Mouse (Mus musculus) kidney, postnatal 25 days (tissue): ENCODE data around the gene Mrto4.

ENCODE experiments used
- DNase-seq, 2 experiments: peaks; one replicate each; pipeline ENCODE4 v3.0.0; 2021; ENCODE audit warnings: mixed read lengths in 2 of 2

Mrto4 gene

DNA sequence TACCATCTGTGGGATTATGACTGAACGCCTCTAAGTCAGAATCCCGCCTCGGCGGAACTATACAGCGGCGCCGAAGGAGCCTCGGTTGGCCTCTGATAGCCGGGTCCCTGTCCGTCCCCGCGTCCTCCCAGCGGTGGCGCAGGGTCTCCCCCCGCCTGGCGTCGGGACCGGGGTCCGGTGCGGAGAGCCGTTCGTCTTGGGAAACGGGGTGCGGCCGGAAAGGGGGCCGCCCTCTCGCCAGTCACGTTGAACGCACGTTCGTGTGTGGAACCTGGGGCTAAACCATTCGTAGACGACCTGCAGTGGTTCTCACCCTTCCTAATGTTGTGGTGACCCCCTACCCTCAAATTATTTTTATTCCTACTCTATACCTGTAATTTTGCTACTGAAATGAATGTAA lies 14.2 kb downstream of the Mrto4 start:
- no peak for DNase-seq

DNA sequence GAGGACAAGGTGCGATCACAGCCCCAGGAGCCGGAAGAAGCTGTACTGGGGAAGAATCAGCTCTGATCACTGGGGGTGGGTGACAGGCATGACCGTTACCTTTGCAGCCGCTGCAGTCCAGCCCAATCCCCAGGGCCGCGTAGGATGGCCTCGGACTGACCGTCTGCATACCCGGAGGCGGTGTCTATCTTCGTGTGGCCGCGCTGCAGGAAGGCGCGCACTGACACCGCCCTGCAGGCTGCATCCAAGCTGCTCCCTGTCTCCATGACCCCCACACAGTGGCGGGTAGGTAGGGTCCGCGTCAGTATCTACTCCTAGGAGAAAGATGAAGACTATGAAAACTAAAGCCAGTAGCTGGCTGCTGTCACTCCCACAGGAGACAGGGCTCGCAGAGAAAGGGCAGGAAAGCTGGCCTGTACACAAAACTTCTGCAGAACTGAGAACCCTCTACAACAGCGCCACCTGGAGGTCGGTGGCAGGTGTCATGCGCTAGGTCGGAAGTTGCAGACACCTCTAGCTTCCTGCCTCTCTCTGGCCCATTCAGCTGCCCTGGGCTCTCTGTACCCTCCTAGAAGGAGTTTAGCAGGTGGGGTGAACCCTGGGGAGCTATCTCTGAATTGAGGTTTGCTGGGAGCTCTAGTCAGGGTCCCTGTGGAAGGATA lies 15.4 kb downstream of the Mrto4 start:
- DNase-seq = peak; percentile 89

DNA sequence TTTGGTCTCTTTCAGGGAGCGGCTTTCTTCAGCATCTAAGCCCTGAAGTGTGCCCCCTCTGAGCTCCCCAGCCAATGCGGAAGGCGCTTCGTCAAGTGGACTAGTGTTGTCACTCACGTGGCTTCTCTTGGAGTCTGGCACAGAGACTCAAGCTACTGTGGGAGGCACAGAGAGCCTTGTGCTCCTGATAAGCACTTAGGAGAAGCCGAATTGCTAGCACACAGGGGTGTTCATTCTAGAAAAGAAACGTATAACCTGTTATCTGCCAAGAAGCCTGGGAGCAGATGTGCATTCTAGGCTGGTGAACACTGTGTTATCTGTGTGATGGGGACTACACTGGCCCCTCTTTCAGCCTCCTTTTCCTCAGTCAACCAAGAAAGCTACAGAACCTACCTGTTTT lies 16.9 kb downstream of the Mrto4 start:
- DNase-seq = peak in 1 of 2 experiments; percentile 57

DNA sequence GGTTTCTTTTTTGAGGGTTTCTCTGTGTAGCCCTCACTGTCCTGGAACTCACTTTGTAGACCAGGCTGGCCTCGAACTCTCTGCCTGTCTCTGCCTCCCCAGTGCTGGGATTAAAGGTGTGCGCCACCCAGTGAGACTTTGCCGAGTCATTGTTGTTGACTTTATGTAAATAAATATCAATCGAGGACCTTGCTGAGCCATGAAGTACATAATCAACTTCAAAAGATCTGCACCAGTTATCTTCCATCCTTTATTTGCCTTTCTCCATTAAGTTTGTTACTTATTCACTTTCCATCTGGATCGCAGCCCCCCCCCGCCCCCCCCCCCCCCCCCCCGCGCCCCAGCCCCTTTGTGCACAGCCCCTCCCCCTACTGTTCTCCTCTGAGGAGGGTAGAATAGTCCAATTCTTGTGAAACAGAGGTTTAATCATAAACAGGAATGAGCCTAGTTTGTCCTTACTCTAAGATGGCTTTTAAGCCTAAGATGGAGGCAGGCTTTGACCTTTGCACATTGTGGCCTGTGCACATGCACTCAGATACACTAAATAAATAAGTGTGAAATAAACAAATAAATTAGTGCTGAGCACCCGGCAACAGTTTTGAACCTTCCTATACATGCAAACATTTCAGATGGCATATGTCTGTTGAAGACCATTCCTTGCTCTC lies 17.6 kb downstream of the Mrto4 start:
- peak; percentile 34 to 47 for DNase-seq

DNA sequence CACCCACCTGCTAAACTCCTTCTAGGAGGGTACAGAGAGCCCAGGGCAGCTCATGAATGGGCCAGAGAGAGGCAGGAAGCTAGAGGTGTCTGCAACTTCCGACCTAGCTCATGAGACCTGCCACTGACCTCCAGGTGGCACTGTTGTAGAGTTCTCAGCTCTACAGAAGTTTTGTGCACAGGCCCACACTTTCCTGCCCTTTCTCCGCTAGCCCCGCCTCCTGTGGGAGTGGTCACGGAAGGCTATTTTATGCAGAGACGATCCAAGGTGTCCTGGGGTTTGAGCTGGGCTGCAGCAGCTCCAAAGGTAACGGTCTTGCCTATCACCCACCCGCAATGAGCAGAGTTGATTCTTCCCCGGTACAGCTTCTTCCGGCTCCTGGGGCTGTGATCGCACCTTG lies 21.8 kb downstream of the Mrto4 start:
- DNase-seq = peak; percentile 90 to 91

DNA sequence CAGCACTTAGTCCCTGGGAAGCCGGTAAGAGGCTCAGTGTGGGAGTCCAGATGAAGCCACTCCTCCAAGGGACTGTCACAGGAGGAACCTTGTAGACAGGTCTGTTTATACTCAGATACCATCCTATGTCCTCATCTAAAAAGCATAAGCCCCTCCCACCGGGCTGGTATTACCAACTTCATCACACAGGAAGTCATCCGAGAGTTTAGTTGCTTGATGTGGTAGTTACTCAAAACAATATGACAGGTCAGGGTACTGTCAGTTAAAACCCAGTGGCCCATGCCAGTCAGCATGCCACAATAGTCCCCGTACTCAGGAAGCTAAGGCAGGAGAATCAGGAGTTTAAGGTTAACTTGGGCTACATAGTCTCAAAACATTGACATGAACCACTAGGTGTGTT lies 32.6 kb downstream of the Mrto4 start:
- no peak for DNase-seq

DNA sequence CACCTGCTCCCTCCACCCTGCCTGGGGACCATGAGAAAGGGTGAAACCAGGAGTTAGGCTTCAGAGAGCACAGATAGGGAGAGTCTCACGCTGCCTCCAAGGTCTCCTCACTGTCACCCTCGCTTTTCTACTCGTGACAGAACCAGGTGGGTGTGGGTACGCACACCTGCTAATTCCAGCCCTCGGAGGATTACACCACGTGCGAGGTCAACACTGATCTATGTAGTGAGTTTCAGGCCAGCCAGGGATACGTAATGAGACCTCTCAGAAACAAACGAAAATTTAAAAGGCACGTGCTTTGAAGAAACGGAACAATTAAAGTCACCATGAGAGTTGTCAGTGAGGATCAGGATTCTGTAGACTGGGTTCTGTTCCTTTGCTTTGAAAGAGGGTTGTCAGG lies 33.9 kb downstream of the Mrto4 start:
- DNase-seq = no peak

DNA sequence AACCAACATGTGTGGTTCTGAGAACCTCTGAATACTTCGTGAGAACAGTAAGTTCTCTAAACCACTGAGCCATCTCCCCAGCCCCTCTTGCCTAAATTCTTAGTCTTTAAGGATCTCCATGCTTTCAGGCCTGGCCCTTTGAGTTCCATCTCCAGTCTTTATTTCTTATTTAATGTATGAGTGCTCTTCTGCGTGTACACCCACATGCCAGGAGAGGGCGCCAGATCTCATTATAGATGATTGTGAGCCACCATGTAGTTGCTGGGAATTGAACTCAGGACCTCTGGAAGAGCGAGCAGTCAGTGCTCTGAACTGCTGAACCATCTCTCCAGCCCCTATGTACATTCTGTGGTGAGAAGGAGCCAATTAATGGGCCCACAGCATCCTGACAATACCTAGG lies 39.7 kb downstream of the Mrto4 start:
- peak in 1 of 2 experiments; percentile 67 for DNase-seq

DNA sequence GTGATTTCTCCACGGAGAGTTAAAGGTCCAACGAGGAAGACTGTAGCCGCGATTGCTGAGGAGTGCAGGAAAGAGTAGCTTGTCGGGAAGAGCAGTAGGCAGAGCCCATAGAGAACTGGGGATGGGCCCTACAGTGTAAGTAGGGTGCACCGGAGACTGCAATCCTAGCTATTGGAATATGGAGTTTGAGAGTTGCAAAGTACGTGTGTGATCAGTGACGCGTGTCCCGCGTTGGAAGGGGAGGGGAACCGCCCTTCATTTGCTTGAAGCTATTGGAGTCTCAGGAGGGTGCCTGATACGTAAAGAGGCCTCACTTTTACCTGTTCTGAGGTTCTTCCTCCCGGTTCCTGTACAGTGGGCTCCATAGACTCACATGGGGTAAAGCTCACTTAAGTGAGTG lies 40.7 kb downstream of the Mrto4 start:
- DNase-seq = peak in 1 of 2 experiments; percentile 31

DNA sequence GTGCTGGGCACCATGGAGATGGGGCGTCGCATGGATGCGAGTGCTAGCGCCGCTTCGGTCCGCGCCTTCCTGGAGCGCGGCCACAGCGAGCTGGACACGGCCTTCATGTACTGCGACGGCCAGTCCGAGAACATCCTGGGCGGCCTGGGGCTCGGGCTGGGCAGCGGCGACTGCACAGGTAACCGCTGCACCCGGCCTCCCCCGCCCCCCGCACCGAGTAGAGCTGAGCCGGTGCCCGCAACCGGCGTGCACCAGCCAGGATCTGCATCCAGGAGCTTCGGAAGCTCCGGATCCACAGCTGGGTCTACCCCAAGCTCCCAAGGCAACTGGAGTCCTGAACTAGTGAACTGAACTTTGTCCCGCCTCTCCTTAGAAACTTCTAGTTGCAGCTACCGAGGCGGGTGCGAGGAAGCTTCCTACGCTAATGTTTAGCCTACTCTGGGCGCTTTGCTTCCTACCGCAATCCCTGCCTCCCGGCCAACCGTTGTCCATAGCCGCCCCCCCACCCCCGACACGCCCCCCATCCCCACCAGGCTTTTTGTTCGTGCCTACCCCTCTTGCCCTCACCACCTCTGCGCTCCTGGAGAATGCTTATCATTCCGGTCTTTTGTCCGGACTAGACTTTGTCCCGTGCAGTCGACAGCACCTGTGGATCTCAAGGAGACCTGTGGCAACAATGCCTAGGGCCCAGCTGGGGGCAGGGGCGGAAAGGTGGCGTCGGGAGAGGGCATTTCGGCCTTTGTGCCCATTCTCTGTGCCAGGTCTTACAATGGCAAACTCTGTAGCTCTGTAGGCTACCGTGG lies 41.3 kb downstream of the Mrto4 start:
- DNase-seq = peak; percentile 62 to 78

DNA sequence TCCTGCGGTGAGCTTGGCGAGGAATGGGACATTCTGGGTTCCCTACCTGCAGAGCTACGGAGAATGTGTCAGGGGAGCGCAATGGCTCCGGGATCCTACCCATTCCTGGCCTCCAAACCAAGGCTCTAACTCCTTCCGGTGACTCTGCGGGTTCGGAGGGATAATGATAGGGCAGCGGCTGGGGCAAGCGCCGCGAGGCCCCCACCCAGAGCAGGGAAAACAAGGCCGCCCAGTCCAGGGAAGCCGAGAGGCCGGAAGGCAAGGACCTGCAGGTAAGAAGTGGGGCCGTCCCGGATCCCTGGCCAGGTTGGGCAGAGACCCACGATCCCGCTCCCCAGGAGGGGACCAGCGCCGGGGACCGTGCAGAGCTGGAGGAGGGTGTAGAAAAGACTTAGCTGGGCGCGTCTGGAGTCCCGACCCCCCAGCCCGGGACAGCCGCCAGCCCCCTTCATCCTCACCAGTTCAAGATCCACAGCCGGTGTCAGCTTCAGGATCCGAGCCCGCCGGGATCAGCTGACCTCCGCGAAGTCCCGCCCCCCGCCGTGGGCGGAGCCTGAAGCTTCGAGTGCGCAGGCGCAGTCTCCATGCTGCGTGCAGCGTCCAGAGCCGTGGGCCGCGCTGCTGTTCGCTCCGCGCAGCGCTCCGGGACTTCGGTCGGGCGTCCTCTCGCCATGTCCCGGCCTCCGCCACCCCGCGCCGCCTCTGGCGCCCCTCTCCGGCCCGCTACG lies 42.0 kb downstream of the Mrto4 start, which contains the start of the genes Pqlc2 and Akr7a5:
Gene Pqlc2 (minus strand): TSS at position 538 of the 728 bp plus-strand sequence.
Gene Akr7a5 (plus strand): TSS at position 574 of the 728 bp plus-strand sequence.
- peak; percentile 97 to 99 for DNase-seq

DNA sequence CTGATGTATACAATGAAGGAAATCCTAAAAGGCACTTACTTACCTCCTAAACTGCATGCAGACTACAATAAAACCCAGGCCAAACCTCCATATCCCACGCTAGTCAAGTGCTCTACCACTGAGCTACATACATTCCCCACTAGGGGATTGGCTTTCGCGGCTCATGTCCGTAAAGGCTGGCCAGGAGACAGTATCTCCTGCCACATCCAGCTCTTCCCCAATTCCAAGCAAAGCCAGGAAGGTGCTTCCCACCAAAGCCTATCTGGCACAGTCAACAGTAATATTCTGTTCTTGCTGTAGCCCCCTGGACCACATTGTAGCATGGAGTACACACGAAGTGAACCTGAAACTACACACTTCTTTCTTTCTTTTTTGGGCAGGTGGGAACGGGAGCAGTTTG lies 42.7 kb downstream of the Mrto4 start:
- no peak for DNase-seq

DNA sequence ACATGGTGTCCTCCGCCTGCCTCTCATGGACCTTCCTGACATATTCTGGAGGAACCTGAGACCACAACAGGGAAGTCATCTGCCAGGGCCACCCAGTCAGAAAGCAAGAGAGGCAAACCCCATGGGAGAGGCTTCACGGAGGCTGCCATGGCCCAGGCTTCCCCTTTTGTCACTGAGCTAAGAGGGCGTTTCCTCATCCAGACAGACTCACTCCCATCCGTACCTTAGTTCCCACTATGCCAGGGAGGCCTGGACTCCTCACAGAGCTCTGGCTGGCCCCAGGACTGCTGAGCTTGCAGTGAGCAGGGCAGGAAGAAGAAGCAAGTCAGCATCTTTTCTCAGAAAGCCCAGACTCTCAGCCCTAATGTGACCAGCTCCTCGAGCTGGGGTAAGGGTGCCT lies 44.5 kb downstream of the Mrto4 start:
- peak; percentile 59 to 86 for DNase-seq

DNA sequence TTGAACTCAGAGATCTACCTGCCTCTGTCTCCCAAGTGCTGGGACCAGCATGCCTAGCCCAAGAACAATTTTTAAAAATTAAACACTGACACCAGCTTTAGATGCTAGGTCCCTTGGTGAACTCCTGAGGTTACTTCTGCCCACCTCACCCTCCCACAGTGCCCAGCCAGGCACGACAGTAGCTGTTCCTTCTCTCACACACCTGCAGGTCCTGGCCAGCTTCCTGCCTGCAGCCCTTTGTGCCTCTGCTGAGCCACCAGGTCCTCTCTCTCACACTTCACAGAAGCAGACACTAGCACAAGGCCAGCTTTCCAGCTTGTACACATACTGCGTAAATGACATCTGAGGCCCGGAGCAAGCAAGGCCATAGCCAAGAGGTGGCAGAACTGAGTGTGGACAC lies 46.9 kb downstream of the Mrto4 start:
- DNase-seq = no peak

DNA sequence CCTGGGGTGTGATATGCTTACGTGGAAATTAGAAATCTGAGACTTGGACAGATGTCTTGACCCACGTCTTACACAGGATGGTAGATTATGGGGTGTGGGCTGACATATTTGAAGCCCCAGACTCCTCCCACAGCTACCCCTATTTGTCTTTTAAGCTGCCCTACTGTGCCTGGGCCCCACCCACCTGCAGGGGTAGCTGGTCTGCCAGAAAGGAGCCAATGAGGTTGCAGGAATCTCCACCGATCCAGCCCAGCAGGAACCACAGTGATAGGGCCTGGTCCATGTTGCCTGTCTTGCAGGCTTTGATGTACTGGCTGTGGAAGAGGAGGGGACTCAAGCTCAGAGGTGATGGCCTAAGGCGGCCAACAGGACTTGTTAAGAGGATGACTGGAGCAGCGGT lies 50.1 kb downstream of the Mrto4 start:
- no peak for DNase-seq

DNA sequence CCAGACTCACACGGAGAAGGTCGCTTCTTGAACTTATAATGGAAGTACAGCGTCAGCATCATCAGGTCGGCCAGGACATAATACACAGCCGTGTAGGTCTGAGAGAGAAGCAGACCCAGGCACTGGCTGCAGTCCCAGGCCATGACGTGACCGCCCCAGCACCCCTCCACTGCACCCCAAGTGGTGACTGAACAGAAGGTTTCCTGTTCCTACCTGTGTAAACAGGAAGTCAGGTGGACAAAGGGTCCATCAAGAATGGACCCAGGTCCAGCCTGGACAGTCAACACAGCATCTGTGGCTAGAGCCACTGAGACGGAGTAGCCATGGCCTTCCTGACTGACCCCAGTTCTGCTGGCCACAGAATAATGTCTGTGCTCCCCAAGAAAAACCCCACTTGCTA lies 50.6 kb downstream of the Mrto4 start:
- peak in 1 of 2 experiments; percentile 63 for DNase-seq

DNA sequence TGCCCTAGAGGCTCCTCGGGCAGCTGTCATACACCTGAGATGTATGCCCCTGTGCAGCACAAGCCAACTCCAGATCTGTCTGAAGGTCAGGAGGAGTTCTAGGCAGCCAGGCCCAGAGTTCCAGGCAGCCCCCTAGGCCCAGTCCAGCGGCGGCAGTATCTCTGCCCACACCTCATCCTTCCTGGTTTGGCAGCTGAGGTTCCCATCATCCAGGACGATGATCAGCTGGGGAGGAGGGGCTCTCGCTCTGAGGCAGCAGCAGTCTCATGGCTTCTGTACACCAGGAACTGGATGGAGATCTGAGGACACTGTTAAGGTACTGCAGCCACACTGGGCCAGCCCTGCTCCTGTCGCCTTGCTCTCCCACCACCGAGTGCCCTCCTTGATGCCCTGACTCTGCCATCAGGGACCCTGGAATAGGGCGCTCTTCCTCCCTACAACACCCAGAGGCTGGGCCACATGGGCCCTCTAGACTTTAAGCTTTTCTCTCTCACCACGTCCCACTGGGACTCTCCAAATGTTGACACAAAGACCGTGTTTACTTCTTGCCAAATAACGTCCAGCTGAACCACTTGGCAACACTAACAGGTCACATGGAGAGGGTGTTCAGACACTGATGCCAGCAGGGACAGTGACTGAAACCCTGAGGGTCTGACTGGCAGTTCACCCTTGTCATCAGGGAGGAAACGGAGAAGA lies 53.6 kb downstream of the Mrto4 start:
- no peak for DNase-seq

DNA sequence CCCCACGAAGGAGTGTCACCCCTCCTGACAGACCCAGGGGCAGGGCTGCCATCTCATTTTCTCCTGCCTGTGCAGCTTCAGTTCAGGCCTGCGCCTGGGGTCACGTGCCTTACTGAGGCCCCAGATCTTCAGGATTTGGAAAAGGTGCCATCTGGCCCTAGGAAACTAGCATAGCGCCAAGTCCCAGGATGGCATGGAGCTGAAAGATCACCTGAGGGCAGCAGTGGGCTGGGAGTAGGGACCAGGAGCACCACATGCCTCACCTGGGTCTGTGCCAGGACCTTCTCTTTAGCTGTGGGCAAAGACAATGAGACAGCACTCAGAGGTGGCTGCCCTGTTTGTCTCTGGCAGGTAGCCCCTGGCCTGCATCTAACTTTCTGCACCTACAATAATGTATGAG lies 54.8 kb downstream of the Mrto4 start:
- peak; percentile 80 to 85 for DNase-seq
